Mouse (Mus musculus) kidney, adult 11 months (tissue): ENCODE results near the gene Adipoq.
A peak's percentile ranks its signal among the peaks of the same experiment; 100 is the strongest.
"Not testable (repeated sequence)": the region's sequence is repeated elsewhere in the genome, so short reads cannot be mapped to it uniquely, and the experiment has no call there.

Experiments used
- DNase-seq: peaks from one replicate; pipeline ENCODE4 v3.0.0; 2022

The Adipoq gene

GRCm38 (mm10) chr16:23146280-23146679 is at the start of gene Adipoq:
Gene Adipoq, plus strand, starts transcription at chr16:23146536.
- no peak for DNase-seq

- not testable (repeated sequence) for DNase-seq
Measured at GRCm38 (mm10) chr16:23096886-23097285, 49.5 kb upstream of the Adipoq start.

- not testable (repeated sequence) for DNase-seq
Measured at GRCm38 (mm10) chr16:23097290-23098104, 48.8 kb upstream of the Adipoq start.

- DNase-seq, result not testable (repeated sequence)
Measured at GRCm38 (mm10) chr16:23098105-23098452, 48.3 kb upstream of the Adipoq start.

GRCm38 (mm10) chr16:23099632-23100031 is 46.7 kb upstream of the Adipoq start:
- no peak for DNase-seq

- DNase-seq, result no peak
Measured at GRCm38 (mm10) chr16:23100099-23100575, 46.2 kb upstream of the Adipoq start.

GRCm38 (mm10) chr16:23100613-23101012 is 45.7 kb upstream of the Adipoq start:
- no peak for DNase-seq

GRCm38 (mm10) chr16:23102340-23103037 is 43.8 kb upstream of the Adipoq start:
- DNase-seq, result no peak

- no peak for DNase-seq
Measured at GRCm38 (mm10) chr16:23103038-23103745, 43.1 kb upstream of the Adipoq start.

- no peak for DNase-seq
Measured at GRCm38 (mm10) chr16:23103841-23104240, 42.5 kb upstream of the Adipoq start.

GRCm38 (mm10) chr16:23106121-23106520 is 40.2 kb upstream of the Adipoq start:
- no peak for DNase-seq

GRCm38 (mm10) chr16:23107231-23107942 is 38.9 kb upstream of the Adipoq start, which contains the start of gene Eif4a2:
Gene Eif4a2, plus strand, starts transcription at chr16:23107444.
- DNase-seq, result peak; percentile 90

GRCm38 (mm10) chr16:23107946-23108759 is 38.2 kb upstream of the Adipoq start:
- peak; percentile 84 for DNase-seq

- no peak for DNase-seq
Measured at GRCm38 (mm10) chr16:23108943-23109342, 37.4 kb upstream of the Adipoq start.

GRCm38 (mm10) chr16:23109350-23110280 is 36.7 kb upstream of the Adipoq start:
- DNase-seq, result no peak

- DNase-seq, result no peak
Measured at GRCm38 (mm10) chr16:23112348-23112747, 34.0 kb upstream of the Adipoq start.

- DNase-seq, result no peak
Measured at GRCm38 (mm10) chr16:23112861-23113435, 33.4 kb upstream of the Adipoq start.

- DNase-seq, result no peak
Measured at GRCm38 (mm10) chr16:23113903-23114302, 32.4 kb upstream of the Adipoq start.

GRCm38 (mm10) chr16:23114339-23115171 is 31.8 kb upstream of the Adipoq start:
- DNase-seq, result no peak
